Mouse (Mus musculus) MEL (cell line): ENCODE results near the gene Fbxw24. TPM values are rescaled to one million over a fixed set of nuclear protein-coding genes. Genes with fewer than 3 reads are reported as not detected.
"Not testable (repeated sequence)": the region's sequence is repeated elsewhere in the genome, so short reads cannot be mapped to it uniquely, and the experiment has no call there.

Experiments
- DNase-seq: peaks from one replicate; pipeline ENCODE4 v3.0.0; 2011; ENCODE audit warnings: low read depth, low spot score
- H3K27ac ChIP-seq: 2 replicates; pipeline ENCODE4 v1.5.1; 2012; ENCODE audit warnings: low read depth, mild to moderate bottlenecking, control low read depth, low read length, moderate library complexity; ENCODE audit not compliant: control insufficient read depth
- H3K27me3 ChIP-seq, 2 experiments: fragments of 150-350 bp in 1 of 2; sonication (generic) in 1 of 2; 2 replicates each; pipeline ENCODE4 v1.6.1; 2012; ENCODE audit warnings: low read length in 2 of 2, mild to moderate bottlenecking in 2 of 2, improper control_type of control experiment in 1 of 2, moderate library complexity in 1 of 2; ENCODE audit not compliant: insufficient read depth in 2 of 2, control insufficient read depth in 1 of 2
- H3K36me3 ChIP-seq, 2 experiments: 2 replicates each; pipeline ENCODE4 v1.6.1; 2012 to 2014; ENCODE audit warnings: low read length in 2 of 2, improper control_type of control experiment in 1 of 2, inconsistent platforms in 1 of 2, mild to moderate bottlenecking in 1 of 2; ENCODE audit not compliant: insufficient read depth in 2 of 2, control insufficient read depth in 1 of 2
- H3K4me1 ChIP-seq, 2 experiments: fragments of 150-350 bp in 1 of 2; sonication (generic) in 1 of 2; 2 replicates each; pipeline ENCODE4 v1.6.1; 2012; ENCODE audit warnings: low read length in 2 of 2, improper control_type of control experiment in 1 of 2, mild to moderate bottlenecking in 1 of 2; ENCODE audit not compliant: insufficient read depth in 2 of 2, control insufficient read depth in 1 of 2
- H3K4me3 ChIP-seq, 2 experiments: fragments of 150-350 bp in 1 of 2; sonication (generic) in 1 of 2; 2 replicates each; pipeline ENCODE4 v1.5.1; 2012; ENCODE audit warnings: low read depth in 2 of 2, low read length in 2 of 2, mild to moderate bottlenecking in 2 of 2, moderate library complexity in 2 of 2, control low read depth in 1 of 2, improper control_type of control experiment in 1 of 2; ENCODE audit not compliant: control insufficient read depth in 1 of 2, insufficient read depth in 1 of 2
- H3K79me2 ChIP-seq: 2 replicates; pipeline ENCODE4 v1.6.1; 2012; ENCODE audit warnings: mild to moderate bottlenecking, low read length, moderate library complexity; ENCODE audit not compliant: control insufficient read depth, poor library complexity, insufficient read depth
- H3K9ac ChIP-seq: 2 replicates; pipeline ENCODE4 v1.6.1; 2012; ENCODE audit warnings: low read depth, mild to moderate bottlenecking, control low read depth, low read length, moderate library complexity; ENCODE audit not compliant: control insufficient read depth, poor library complexity, severe bottlenecking
- H3K9me3 ChIP-seq: fragments of 150-350 bp; sonication (generic); replicated peaks from 2 replicates; pipeline ENCODE4 v1.6.1; 2012; ENCODE audit warnings: mild to moderate bottlenecking, low read length, improper control_type of control experiment, moderate library complexity; ENCODE audit not compliant: insufficient read depth
- E2F4 ChIP-seq: IDR thresholded peaks from 2 replicates; pipeline ENCODE4 v1.6.1; 2011; ENCODE audit warnings: low read depth, low read length, improper control_type of control experiment, borderline replicate concordance
- GABPA ChIP-seq: IDR thresholded peaks from 2 replicates; pipeline ENCODE4 v1.6.1; 2012; ENCODE audit warnings: low read depth, mild to moderate bottlenecking, inconsistent platforms, low read length, improper control_type of control experiment, moderate library complexity
- GATA1 ChIP-seq: IDR thresholded peaks from 2 replicates; pipeline ENCODE4 v1.6.1; 2011; ENCODE audit warnings: low read depth, low read length, improper control_type of control experiment
- HCFC1 ChIP-seq: IDR thresholded peaks from 2 replicates; pipeline ENCODE4 v1.6.1; 2012; ENCODE audit warnings: low read depth, mild to moderate bottlenecking, inconsistent platforms, low read length, improper control_type of control experiment, moderate library complexity
- JUND ChIP-seq: IDR thresholded peaks from 2 replicates; pipeline ENCODE4 v1.6.1; 2011; ENCODE audit warnings: low read depth, mild to moderate bottlenecking, improper control_type of control experiment, low read length
- MAZ ChIP-seq: IDR thresholded peaks from 2 replicates; pipeline ENCODE4 v1.6.1; 2012; ENCODE audit warnings: low read depth, mild to moderate bottlenecking, inconsistent platforms, low read length, improper control_type of control experiment
- MYB ChIP-seq: IDR thresholded peaks from 2 replicates; pipeline ENCODE4 v1.6.1; 2011; ENCODE audit warnings: mild to moderate bottlenecking, low read depth, low read length, improper control_type of control experiment
- MYC ChIP-seq: IDR thresholded peaks from 2 replicates; pipeline ENCODE4 v1.6.1; 2011; ENCODE audit warnings: low read depth, mild to moderate bottlenecking, low read length, improper control_type of control experiment, moderate library complexity
- POLR2AphosphoS2 ChIP-seq: IDR thresholded peaks from 2 replicates; pipeline ENCODE4 v1.6.1; 2011; ENCODE audit warnings: low read length, improper control_type of control experiment
- RCOR1 ChIP-seq: IDR thresholded peaks from 2 replicates; pipeline ENCODE4 v1.6.1; 2012; ENCODE audit warnings: low read depth, mild to moderate bottlenecking, inconsistent platforms, low read length, improper control_type of control experiment
- TCF12 ChIP-seq: IDR thresholded peaks from 2 replicates; pipeline ENCODE4 v1.6.1; 2014; ENCODE audit warnings: low read depth, mild to moderate bottlenecking, inconsistent platforms, low read length, improper control_type of control experiment, moderate library complexity
- USF2 ChIP-seq, 2 experiments: IDR thresholded peaks; 2 replicates each; pipeline ENCODE4 v1.6.1; 2011 to 2012; ENCODE audit warnings: improper control_type of control experiment in 2 of 2, low read length in 2 of 2, borderline replicate concordance in 1 of 2, inconsistent platforms in 1 of 2, low read depth in 1 of 2, mild to moderate bottlenecking in 1 of 2; ENCODE audit not compliant: insufficient read depth in 1 of 2
- ZC3H11A ChIP-seq: IDR thresholded peaks from 2 replicates; pipeline ENCODE4 v1.6.1; 2012; ENCODE audit warnings: low read depth, mild to moderate bottlenecking, inconsistent platforms, low read length, improper control_type of control experiment
- ZMIZ1 ChIP-seq: IDR thresholded peaks from 2 replicates; pipeline ENCODE4 v1.6.1; 2012; ENCODE audit warnings: low read depth, mild to moderate bottlenecking, inconsistent platforms, low read length, improper control_type of control experiment, moderate library complexity
- ZNF384 ChIP-seq: IDR thresholded peaks from 2 replicates; pipeline ENCODE4 v1.6.1; 2012; ENCODE audit warnings: low read depth, mild to moderate bottlenecking, inconsistent platforms, low read length, improper control_type of control experiment
- polyA plus RNA-seq, 2 experiments: library from polyadenylated mRNA; stranded (reverse) in 1 of 2; unstranded in 1 of 2; fragments of >175 nt in 1 of 2; fragments of >200 nt in 1 of 2; gene quantifications; 2 replicates each; pipeline versions ENCODE4 v1.2.1 to v1.2.4; 2012; ENCODE audit warnings: low replicate concordance in 2 of 2, low read depth in 1 of 2; ENCODE audit not compliant: insufficient read length in 2 of 2, insufficient read depth in 1 of 2, missing spikeins in 1 of 2
- total RNA-seq: library from RNA; depleted of rRNA; stranded (reverse); fragments of 300-350 nt; gene quantifications from 2 replicates; pipeline ENCODE4 v1.2.3, GENCODE M21; 2012

Gene Fbxw24
- total and polyA plus RNA-seq, 3 experiments, result not detected

DNA sequence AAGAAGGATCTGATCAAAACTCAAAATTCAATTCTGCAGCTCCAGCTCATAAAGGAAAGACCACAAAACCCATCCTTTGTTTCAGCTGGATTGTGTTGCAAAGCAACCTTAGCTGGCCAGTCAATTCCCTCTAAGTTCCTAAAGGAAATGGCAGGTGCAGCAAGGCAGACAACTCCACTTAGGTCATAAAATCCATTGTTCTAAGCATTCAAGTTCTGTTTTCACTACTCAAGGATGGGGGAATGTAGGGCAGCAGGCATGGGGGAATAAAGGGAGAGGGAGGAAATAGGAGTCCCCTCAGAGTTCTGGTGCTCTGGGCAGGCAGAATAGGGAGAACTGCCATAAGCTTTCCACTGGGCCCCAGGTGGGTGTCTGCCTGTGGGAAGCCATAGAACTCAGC lies 28.6 kb downstream of the Fbxw24 start:
- no peak for DNase-seq
- H3K27me3 ChIP-seq, result no peaks in the 10 kb centered on the region
- no peaks in the 10 kb centered on the region for H3K4me1 ChIP-seq
- no peaks in the 10 kb centered on the region for H3K36me3 ChIP-seq
- no peak overlapping the region for H3K4me3 ChIP-seq
- H3K27ac ChIP-seq, result no peak overlapping the region
- no peak for TF ChIP-seq GATA1
- no peak overlapping the region for H3K9ac ChIP-seq
- H3K9me3 ChIP-seq, result no peaks in the 10 kb centered on the region
- H3K79me2 ChIP-seq, result no peaks in the 10 kb centered on the region

DNA sequence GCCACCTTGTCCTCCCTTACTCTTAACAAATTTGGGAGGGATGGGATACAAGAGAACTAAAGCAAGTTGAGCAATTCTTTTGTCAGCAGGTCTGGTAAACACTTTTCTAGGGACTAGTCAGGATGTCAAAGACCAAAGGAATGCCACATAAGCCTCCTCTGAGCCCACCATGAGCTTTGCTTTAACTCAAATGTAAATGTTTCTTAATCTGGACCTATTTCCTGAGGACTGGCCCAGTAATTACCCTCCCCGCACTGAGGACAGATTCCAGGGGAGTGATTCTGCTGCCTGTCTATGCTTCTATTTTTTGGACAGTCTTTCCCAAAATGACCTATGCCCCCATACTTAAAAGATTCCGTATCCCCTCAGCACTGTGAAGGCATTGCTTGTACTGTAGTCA lies 31.0 kb downstream of the Fbxw24 start:
- Histone ChIP-seq H3K4me3 (no peak overlapping the region), H3K27me3 (no peaks in the 10 kb centered on the region), H3K27ac (no peak overlapping the region), H3K36me3 (no peaks in the 10 kb centered on the region), H3K79me2 (no peaks in the 10 kb centered on the region), H3K9me3 (no peaks in the 10 kb centered on the region), H3K9ac (no peak overlapping the region), H3K4me1 (no peaks in the 10 kb centered on the region)
- DNase-seq, result no peak
- no peak for TF ChIP-seq RCOR1
- TF ChIP-seq POLR2AphosphoS2, result no peak
- no peak for TF ChIP-seq ZC3H11A
- TF ChIP-seq USF2 (IDR thresholded peaks at IDR 0.05; ENCODE audit: borderline replicate concordance in 1 of 2, insufficient read depth in 1 of 2, low read depth in 1 of 2, low read length in 2 of 2), result no peak
- no peak for TF ChIP-seq JUND
- TF ChIP-seq MYB, result no peak
- TF ChIP-seq GABPA, result no peak
- no peak for TF ChIP-seq HCFC1
- TF ChIP-seq MYC, result no peak
- no peak for TF ChIP-seq ZNF384
- TF ChIP-seq E2F4, result no peak
- no peak for TF ChIP-seq TCF12
- TF ChIP-seq ZMIZ1, result no peak
- no peak for TF ChIP-seq GATA1
- no peak for TF ChIP-seq MAZ

DNA sequence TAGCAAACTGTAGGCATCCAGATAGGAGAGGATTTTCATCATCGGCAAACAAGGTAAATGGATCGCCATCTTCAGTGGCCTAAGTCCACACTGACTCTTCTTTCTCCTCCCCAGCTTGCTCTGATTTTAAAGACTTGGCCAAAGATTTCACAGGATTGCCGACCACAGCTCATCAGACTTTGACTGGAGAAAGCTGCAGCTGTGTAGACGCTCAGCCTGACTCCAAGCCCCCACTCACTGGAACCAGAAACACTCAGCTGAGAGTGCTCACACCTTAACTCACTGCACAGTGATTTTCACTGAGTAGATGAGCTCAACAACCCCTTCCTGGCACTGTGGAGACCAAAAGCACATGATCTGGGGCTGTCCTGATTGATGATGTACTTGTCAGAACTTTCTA lies 57.7 kb downstream of the Fbxw24 start, which contains the start of gene Fbxw15:
TSS of gene Fbxw15 (minus strand) at position 101 of the 400 bp plus-strand sequence.
- H3K27ac ChIP-seq, H3K9me3 ChIP-seq, DNase-seq, H3K9ac ChIP-seq, H3K79me2 ChIP-seq, H3K4me3 ChIP-seq, H3K27me3 ChIP-seq, H3K4me1 ChIP-seq, H3K36me3 ChIP-seq: not testable (repeated sequence)
